Mouse (Mus musculus): ENCODE results near the gene Slc29a3.
A peak's percentile ranks its signal among the peaks of the same experiment; 100 is the strongest.

Slc29a3 gene

DNA sequence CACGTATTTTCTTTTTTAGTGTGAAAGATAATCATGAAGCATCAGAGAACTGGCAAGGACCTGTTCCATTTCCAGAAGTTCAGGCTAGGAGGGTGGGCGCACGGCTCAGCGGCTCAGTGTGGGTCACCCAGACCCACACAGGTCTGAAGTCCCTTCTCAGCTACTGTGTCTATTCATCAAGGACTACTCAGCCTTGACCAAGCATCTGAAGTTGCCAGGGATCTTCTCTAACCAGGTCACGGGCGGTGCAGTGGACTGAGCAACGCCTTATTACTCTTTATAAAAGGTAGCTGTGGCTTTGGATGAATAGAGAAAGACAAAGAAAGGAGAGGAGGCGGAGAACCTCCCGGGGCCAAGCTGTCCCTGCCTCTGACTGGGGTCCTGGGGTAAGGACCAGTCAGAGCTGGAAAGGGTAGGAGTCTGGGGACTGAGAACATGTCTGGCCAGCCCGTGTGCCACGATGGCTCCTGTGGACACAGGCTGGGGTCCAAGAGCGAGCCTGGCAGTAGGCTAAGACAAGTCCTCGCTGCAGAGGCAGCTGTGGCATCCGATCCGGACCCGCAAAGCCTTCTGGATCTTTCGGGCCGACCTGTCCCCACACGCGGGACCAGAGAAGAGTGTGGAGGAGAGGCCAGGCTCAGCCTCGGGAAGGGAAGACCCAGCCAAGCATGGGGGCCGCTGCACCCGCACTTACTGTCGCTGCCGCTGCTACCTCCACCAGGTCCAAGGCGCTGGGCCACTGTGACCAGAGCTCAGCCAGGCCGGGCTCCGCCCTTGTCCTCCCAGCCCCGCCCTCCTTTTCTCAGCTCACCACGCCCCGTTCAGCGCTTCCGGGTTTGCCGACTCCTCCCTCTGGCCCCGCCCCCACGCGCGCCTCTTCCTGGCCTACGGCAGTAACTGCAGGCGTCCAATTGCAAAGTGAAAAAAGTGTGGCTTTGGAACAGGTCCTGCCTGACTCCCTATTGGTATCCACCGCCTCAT is at the start of gene Slc29a3:
Gene Slc29a3, minus strand, starts transcription at position 755 of the 981 bp plus-strand sequence.
- DNase-seq = peak; percentile 96 to 99

DNA sequence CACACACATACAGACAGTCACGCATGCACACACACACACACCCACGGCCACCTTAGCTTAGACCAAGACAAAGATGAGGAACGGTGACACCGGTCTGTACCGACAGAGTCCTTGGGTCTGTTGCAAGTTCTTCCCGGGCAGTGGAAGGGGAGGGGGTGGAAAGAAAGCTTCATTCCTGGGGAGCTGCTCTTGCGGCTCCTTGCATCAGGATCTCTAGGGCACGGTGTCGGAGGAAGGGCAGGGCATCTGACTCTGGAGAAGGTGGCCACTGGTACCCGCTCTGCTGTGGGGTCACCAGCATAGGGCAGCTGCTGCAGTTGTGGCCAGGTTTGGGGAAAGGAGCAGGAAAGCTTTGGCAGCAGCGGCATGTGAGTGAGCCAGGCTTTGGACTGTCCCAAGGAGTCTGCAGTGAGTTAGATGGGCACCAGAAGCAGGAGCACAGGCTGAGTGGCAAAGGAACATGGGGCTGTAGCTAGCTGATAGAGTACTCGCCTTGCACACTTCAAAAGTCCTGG is 49.4 kb upstream of the Slc29a3 start:
- DNase-seq = no peak

DNA sequence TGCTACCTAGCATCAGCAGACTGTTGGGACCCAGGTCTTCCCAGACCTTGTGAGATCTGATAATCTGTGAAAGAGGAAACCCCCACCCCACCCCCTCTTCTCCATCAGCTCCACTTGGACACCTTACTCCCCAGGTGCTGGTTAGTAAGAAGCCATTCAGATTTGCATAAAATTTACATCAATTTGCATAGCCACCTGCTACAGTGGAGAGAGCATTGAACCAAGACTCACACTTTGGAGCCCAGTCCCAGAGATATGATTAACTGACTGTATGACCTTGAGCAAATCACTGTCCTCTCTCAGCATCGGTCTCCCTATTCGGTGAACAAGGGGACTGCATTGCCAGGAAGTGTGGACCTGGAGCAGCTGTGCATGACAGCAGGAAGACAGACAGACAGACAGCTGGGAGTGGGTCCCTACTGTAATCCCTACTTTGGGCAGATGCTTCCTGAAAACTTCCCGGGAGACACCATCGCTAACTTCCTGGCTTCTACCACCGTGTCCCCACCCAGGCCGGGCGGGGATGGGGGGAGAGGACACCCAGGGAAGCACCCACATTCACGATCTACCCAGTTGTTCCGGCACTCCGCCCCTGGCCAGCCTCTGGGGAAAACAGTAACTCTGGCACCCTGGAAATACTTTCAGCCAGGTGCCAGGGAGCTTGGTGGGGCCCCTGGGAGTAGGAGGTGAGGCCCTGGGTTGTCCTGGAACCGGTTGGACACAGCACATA is 48.7 kb upstream of the Slc29a3 start:
- no peak for DNase-seq

DNA sequence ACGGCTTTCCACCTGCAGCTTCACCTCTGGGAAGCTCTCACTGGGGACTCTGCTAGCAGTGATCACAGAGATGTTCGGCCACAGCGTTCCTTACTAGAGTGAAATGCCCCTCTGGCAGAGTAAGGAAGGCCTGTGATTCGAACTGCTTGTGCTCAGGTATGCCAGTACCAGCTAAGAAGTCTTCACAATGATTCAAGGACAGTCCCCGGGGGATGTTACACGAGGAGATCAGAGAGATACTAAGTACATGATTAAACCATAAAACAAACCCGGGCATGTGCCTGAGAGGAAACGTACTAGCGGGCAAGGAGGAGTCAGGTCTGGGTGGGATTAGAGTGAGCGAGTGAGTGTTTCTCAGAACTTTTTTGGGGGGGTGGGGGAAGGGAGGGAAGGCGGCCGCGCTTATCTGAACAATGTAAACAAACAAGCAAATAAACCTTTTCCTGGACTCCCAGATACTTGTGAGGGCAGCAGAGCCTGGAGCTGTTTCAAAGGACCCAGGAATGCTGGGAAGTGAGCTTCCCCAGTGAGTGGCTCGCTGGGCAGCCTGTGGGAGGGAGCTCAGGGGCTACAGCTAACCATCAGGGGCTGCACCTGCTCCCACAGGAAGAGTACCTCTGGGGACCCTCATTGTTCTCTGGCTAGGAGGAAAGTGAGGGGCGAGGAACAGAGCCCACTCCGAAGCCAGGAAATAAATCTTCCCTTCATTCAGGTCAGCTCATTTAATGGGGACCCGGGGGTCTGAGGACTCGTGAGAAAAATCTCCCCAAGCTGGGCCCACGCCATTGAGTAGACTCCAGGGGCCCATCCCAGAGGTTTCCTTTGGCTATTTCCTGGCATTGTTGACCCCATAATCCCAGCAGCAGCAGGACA is 47.9 kb upstream of the Slc29a3 start:
- no peak for DNase-seq

DNA sequence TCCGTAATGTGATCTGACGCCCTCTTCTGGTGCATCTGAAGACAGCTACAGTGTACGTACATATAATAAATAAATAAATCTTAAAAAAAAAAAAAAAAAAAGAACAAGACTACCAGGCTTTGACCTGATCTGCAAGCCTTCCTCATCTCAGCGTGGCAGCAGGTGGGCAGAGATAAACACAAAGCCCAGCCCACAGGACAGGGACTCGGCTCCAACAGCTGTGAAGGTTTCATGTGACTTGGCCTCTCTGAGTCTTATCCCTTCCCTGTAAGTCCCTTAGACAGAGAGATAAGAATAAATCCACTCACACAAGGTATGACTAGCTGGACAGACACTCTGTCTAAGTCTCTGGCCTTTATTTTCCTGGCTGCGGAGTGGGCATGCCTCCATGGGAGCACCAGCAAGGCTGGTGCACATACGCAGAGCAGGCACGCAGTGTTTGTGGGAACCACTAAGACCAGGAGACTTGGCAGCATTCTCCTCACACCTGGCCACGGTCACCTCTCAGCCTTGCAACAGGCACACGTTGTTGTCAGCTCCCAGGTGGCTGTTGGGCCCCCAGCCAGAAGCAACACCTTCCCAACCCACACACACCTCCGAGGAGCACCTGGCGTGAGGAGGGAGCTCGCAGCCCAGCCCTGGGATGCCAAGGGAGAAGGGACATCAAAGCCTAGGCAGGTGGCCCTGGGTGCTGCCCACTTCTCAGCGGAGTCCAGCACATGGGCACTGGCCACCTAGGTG is 45.3 kb upstream of the Slc29a3 start:
- DNase-seq = no peak

DNA sequence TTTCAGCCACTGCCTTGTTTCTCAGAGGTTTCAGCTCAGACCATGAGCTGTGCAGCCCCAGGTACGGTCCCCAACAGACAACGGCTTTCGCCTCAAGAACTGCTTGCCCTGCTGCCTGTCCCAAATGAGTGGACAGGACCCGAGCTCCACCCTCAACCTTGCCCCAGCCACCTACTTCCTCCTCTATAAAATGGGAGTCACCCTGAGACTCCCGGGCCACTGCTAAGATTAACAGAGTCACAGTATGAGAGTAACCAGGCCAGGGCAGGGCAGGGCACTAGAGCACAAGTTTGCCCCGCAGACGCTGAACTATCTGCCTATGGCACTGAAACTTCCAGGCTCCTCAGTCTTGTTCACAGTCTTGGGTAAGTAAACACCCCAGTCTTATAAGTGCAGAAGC is 43.9 kb upstream of the Slc29a3 start:
- no peak for DNase-seq

DNA sequence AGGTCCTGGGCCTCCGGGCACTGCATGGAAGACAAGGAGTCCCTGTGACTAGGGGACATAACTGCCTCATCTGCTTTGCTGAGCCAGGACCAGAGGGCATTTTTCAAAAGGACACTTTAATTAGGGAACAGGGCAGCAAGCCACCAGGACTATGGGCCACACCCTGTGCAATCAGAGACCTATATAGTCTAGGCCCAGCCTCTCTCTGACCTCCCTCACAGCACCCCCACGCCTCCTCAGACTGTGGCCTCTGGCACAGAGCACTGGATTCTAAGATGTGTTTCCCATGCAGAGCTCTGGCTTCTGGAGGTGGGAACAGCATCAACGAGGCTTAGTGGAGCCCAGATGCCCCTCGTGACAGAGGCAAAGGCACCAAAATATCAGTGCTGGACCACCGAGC is 43.4 kb upstream of the Slc29a3 start:
- DNase-seq = no peak

DNA sequence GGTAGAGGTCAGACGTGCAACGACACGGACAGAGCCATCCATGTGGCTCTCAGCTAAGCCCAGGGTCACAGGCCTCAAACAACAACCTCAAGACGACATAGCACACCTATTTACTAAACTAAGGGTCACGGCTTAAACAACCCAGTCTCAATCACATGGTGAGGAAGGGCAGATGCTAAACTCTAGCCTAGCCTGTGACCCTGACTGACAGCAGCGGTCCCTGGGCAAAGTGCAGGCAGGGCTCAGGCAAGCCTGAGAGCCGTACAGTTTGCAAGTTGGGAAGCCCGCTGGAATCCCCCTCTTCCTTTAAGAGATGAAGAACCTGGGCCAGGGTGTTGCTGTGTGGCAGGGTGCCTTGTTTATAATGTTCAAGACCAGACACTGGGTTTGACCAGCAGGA is 42.2 kb upstream of the Slc29a3 start:
- DNase-seq = no peak

DNA sequence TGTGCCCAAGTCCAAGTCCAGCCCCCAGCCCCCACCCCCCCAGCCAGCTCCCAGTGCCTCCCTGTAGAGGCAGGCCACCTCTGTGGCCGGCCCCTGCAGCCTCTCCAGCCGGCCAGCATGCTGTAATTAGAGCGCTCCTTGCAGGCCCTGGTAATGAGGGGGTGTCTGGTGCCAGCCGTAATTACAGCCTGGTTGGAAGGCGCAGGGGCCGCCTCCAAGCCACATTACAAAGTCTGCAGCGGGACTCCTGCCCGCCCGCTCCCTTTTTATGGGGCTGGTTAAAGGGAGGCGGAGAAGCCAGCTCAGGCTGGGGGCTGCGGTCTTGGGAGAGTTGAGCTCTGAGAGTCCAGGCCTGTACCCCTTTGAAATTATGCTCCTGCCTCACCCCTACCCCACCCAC is 41.8 kb upstream of the Slc29a3 start:
- DNase-seq = no peak

DNA sequence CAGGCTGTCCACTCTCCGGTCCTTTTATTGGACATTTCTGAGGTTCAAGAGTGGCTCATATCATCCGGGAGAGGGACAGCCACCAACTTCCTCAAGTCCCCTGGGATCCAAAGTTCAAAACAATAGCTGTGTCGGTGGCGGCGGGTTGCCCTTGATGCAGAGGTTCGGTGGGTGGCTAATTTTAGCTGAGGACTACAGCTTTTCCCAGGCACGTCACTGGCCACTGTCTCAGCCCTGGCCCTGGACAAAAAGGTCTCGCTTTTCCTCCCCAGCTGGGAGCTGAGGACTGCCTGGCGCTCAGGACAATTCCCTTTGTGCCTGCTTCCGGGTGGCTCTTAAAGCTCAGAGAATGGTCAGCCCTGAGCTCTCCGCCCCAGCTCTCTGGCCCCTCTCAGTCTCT is 40.2 kb upstream of the Slc29a3 start:
- no peak for DNase-seq

DNA sequence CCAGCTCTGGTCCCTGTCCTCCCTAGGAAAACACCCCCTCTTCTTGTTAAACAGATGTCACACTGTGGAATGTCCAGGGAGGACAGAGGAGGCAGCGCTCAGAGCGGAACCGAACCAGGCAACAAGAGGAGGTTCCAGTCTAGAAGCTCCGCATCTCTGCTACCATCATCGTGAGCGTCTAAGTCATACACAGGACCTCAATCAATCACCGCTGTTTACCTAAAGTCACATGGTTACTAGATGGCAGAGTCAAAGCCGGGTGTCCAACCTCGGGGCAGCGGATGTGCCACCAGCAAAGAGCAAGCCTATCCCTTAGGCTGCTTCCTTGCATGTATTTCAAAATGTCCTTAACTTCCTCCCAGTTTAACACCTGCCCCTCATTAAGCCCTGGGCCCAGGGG is 39.8 kb upstream of the Slc29a3 start:
- no peak for DNase-seq

DNA sequence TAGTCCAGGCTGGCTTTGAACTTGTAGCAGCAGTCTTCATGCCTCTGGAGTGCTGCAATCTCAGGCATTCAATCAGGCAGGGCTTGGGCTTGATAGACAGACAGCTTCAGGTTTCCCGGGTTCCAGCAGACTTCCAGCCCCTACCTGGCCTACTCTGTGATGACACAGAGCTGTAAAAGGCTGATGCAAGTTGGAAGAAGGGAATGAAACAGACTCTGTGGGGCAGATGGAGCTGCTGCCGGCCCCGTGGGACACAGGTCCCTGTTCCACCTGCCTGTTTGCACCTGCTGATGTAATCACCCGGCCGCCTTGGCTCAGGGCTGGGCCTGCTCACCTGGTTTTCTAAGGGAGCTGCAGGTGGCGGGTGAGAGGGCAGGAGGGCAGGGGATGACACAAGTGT is 38.3 kb upstream of the Slc29a3 start:
- DNase-seq = no peak

DNA sequence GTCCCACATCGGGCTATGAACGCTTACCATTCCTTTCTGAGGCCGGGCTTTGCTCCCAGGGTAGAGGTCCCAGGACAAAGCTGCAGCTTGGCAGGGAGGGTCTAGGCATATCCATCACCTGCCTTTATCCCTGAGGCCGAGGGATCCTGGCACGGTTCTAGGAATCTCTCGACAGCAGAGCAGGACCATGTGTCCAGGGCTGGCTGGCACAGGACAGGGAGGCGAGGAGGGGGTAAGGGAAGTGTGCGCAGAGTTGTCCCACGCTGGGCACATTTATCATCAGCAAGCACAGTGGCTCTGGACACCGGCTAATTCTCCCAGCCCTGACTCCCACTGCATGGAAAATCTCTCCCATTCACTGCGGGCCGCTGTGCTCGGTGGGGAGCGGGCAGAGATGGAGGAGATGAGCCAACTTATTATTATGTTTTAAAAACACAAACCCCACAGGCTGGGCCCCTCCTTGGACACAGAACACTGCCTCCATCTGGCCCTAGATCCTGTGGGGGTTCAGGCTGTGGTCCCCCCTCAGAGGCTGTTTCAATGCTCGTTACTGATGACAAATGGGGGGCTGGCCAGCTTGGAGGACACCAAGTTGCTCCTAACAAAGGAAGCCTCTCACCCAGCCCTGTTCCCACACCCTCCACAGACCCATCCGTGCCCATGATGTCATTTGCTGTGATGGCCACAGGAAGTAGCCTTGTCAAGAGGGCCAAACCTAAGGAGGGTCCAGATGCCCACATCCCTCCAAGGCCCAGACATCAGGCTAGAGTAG is 34.9 kb upstream of the Slc29a3 start:
- no peak for DNase-seq

DNA sequence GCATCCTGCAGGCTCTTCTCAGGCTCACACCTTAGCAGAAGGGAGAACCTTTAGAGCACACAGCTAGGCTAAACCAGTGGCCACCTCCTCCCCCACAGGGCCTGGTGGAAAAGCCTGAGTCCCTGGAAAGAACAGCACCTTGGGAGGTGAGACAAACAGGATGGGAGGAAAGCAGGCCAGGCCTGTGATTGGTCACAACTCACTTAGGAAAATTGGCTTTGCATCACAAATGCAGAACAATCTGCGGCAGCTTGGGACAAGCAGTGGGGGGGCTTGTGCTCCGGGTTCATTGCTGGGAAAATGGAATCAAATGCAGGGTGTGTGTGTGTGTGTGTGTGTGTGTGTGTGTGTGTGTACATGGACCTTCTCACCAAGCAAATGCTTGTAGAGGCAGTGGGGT is 31.0 kb upstream of the Slc29a3 start:
- no peak for DNase-seq

DNA sequence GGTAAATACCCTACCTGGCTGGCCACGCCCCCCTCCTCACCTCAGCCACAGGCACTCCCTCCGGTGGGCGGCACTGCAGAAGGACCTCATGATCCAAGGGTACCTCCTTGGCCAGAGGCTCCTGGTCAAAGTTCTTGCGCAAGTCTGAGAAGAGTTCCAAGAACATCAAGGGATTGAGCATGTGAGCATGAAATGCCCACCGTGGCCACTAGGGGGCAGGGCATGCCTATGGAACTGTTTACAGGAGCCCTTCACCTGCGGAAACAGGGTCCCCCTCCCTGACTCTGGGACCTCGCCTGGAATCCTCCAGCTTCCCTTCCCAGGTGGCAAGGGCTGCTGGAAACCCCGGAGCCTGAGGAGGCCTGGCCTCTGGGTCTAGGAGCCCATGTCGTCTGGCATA is 27.0 kb upstream of the Slc29a3 start:
- DNase-seq = peak; percentile 21 to 60

DNA sequence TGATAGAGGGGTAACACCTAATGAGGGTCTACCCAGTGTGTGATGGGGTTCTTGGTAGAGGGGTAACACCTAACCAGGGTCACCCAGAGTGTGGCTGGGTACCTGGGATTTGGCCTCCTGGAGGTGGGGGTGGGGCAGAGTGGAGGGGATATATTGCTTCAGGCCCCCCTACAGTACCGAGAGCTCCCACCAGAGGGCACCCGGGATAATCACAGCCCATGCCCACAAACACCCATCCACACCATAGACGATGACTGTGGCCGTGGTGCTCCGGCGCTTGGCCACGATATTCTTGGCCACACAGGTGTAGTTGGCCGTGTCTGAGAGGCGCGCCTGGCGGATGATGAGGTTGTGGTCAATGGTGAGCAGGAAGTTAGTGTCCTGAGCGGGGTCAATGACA is 25.9 kb upstream of the Slc29a3 start:
- peak in 1 of 2 experiments; percentile 34 for DNase-seq

DNA sequence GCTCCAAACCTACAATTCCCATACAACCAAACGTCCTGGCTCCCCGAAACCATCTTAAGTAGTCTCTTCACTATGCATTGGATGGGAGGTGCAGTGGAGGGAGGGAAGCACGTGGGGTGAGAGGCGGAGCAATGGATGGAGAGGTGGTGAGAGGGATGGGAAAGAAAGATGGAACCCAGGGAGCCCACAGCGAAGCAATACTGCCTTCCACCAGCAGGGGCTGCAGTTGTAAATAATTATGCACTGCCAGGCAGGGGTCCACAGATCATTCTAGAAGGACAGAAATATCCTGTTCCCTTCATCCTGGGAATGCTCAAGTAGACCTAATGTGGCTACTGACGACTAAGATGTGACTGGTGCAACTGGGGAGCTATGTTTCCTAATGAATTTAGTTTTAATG is 22.9 kb upstream of the Slc29a3 start:
- DNase-seq = no peak

DNA sequence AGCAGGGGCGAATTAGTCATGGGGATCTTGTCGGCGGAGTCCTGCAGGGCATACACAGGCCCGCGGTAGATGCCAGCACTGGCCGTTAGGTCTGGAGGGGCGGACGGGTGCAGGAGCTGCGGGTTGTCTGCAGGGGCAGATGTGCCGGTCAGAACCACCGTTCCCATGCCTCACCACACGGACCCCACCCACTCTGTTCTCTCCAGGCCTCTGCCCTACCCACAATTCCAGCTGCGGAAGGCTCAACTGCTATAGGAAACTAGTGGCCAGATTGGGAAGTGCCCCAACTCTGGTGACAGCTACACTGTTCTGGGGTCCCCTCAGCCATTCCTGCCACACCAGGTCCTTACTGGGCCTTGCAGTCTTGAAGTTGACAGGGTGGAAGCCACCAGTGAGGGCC is 22.0 kb upstream of the Slc29a3 start:
- DNase-seq = no peak

DNA sequence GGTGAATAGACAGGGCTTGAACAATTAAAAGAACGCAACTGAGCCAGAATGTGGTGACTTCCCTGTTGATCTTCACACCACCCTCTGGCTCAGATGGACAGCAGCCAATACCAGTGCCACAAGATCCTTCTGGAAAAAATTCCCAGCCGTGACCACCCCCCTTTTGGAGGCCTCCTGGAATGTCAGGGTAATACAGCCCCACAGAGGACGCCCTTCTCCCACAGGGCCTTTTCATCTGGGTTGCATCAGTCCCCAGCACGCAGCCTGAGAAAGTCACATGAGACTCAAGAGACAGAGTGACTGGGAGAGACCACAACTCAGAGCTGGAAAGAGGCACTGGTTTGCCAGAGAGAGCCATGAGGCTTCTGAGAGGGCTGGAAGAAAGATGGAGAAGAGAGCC is 18.3 kb upstream of the Slc29a3 start:
- no peak for DNase-seq

DNA sequence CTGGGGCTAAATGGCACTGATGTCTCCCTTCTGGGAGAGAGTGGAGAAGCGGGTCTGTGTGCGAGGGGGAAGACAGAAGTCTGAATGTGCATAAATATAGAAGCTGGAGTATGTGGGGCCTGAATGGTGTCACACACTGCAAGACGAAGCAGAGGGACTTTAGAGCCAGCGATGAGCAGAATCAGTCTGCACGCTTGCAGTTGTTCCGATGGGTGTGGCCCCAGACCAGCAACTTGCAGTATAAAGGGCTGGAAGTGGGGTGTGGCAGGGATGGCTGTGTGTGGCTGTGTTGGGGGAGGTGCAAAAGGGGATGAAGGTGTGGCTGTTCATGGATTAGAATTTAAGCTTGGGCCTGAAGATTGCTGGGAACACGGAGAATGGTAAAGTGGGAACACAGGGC is 16.0 kb upstream of the Slc29a3 start:
- DNase-seq = no peak

DNA sequence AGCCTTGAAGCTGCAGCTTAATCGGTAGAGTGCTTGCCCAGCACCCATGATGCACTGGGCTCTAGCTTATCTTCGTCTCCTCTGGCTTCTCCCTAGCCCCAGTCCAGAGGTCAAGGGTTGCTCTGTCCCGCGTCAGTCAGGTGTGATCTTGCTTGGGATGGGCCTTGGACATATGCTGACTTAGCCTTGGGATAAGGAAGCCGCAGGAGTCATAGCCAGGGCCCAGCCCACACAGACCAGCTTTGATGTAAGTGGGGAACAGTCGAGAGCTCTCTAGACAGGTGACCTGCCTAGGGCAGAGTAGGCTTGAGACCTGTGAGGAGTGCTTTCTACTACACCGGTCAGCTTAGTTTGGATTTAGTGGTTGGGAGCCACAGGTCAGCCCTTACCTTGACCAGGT is 14.8 kb upstream of the Slc29a3 start:
- no peak for DNase-seq
